Mouse (Mus musculus) stomach, postnatal 0 days (tissue): Measurements from ENCODE around the gene Gstp2.

Experiments
- CTCF ChIP-seq: IDR thresholded peaks from 2 replicates; pipeline ENCODE4 v1.5.1; 2016; ENCODE audit warnings: antibody characterized with exemption, low read depth, mild to moderate bottlenecking, moderate library complexity
- EP300 ChIP-seq: optimal IDR thresholded peaks from 2 replicates; pipeline ENCODE3; 2016; ENCODE audit warnings: antibody characterized with exemption

GRCm38 (mm10) chr19:4055216-4055946, 9.6 kb upstream of the Gstp2 start:
- no peak for TF ChIP-seq EP300
- TF ChIP-seq CTCF, result no peak
